Mouse (Mus musculus) ovary, postnatal 10 days (tissue): ENCODE results near the gene Srrd.

ENCODE experiments used
- DNase-seq: peaks from one replicate; pipeline ENCODE4 v3.0.0; 2022; ENCODE audit warnings: low spot score

Gene Srrd

DNA sequence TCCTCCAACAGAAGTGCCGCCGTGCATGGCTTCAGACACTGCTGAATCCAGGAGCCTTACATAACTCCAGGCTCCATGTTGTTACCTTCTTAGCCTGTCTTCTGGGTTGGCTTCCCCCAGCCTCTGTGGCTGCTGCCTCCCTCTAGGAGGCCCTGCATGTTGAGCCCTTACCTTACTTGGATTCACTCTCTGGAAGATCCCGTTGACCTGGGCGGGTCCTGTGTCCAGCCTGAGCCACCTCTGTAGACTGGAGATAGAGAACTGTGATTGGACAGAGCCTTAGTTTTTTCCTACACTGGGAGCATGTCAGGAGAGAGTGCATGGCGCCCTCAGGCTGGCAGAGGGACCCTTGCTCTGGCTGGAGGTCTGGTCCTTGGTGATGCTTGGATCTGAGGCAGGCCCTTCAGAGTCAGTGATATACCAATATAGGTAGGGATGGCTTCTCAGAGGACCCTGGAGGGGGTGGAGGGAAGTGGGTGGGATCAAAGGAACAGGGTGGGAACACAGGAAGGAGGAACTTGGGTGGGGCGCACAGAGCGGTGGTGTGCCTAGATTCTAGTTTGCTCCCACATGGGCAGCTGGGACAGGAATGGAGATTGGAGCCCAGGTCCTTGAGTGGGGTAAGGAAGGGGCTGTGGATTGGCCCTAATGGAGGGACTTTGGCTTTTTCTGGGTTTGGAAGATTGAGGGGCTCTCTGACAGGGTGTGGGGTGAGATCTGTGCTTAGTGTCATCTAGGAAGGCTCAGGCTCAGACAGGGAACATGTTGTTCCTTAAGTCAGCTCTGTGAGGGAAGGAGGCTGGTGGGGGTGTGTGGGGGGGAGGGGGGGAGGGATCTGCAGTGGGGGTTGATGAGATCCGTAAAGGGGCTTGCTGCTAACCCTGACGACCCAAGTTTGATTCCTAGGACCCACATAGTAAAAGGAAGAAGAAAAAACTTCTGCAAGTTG is 54.4 kb downstream of the Srrd start:
- DNase-seq = no peak

DNA sequence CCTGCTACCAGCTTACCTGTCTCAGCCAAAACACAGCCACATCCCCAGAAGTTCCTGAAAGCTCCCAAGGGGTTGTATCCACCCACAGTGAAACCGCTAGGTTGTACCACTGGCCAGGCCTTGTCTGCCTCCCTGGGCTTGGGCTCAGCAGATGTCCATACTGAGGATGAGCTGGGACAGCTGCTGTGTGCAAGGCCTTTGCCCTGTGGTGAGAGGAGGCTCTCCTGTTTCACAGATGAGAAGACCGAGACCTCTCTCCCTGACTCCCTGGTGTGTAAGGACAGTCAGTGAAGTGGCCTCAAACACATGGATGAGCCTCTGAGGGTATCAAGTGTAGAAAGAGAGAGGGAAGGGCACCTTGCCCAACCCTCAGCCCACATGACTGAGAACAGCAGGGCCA is 55.2 kb downstream of the Srrd start:
- no peak for DNase-seq
